Mouse (Mus musculus) lung, embryonic 15.5 days (tissue): ENCODE results near the gene Eif4g1. TPM values are rescaled to one million over a fixed set of nuclear protein-coding genes. Genes with fewer than 3 reads are reported as not detected.
A peak's percentile ranks its signal among the peaks of the same experiment; 100 is the strongest.

Experiments used
- ATAC-seq: fragments of 200-750 bp; cut with Nextera tagmentation; 2 replicates; pipeline ENCODE4 v1.8.0; 2017; ENCODE audit warnings: moderate number of reproducible peaks, borderline replicate concordance; ENCODE audit not compliant: low FRiP score, low TSS enrichment; ENCODE audit errors: extremely low read depth
- H3K27ac ChIP-seq: fragments of 300-500 bp; sonication (generic); 2 replicates; pipeline ENCODE4 v1.5.1; 2015; ENCODE audit warnings: moderate library complexity, mild to moderate bottlenecking, inconsistent platforms
- H3K27me3 ChIP-seq: fragments of 300-500 bp; sonication (generic); 2 replicates; pipeline ENCODE4 v1.6.1; 2015; ENCODE audit warnings: inconsistent platforms
- H3K36me3 ChIP-seq: fragments of 300-500 bp; sonication (generic); 2 replicates; pipeline ENCODE4 v1.6.1; 2015; ENCODE audit warnings: inconsistent platforms
- H3K4me1 ChIP-seq: fragments of 300-500 bp; sonication (generic); 2 replicates; pipeline ENCODE4 v1.6.1; 2015; ENCODE audit warnings: inconsistent platforms
- H3K4me2 ChIP-seq: fragments of 300-500 bp; sonication (generic); 2 replicates; pipeline ENCODE4 v1.6.1; 2015; ENCODE audit warnings: inconsistent platforms, mild to moderate bottlenecking, moderate library complexity
- H3K4me3 ChIP-seq: fragments of 300-500 bp; sonication (generic); 2 replicates; pipeline ENCODE4 v1.5.1; 2015; ENCODE audit warnings: mild to moderate bottlenecking, inconsistent platforms
- H3K9ac ChIP-seq: fragments of 300-500 bp; sonication (generic); 2 replicates; pipeline ENCODE4 v1.6.1; 2015; ENCODE audit warnings: inconsistent platforms
- H3K9me3 ChIP-seq: fragments of 300-500 bp; sonication (generic); 2 replicates; pipeline ENCODE4 v1.6.1; 2016; ENCODE audit warnings: inconsistent platforms
- WGBS: fragments of 180-500 bp; shearing (Covaris S2); methylation state at CpG from one replicate; pipeline ENCODE4 v1.1.7; 2015; 5-methylcytosine and 5-hydroxymethylcytosine counted together
- polyA plus RNA-seq: library from polyadenylated mRNA; unstranded; fragments of >200 nt; fragmentation: Nextera tagmentation; extraction: Ambion mirVana; gene quantifications from 2 replicates; pipeline ENCODE4 v1.2.1, GENCODE M21; 2015

Eif4g1 gene
- polyA plus RNA-seq, 1 experiment from 2014 or later, result 170 TPM

GRCm38 (mm10) chr16:20638367-20638766, 29.7 kb upstream of the Eif4g1 start:
- no peaks in the 10 kb centered on the region for H3K27me3 ChIP-seq
- H3K27ac ChIP-seq, result no peak overlapping the region
- no peaks in the 10 kb centered on the region for H3K9me3 ChIP-seq
- H3K4me2 ChIP-seq, result no peak overlapping the region
- no peak for ATAC-seq
- no peak overlapping the region for H3K4me3 ChIP-seq
- WGBS, result 71% methylated on average over 8 of the region's 8 CpGs
- H3K9ac ChIP-seq, result no peak overlapping the region
- no peaks in the 10 kb centered on the region for H3K4me1 ChIP-seq
- no peaks in the 10 kb centered on the region for H3K36me3 ChIP-seq

- Histone ChIP-seq H3K4me3 (no peak overlapping the region), H3K27me3 (no peaks in the 10 kb centered on the region), H3K9ac (no peak overlapping the region), H3K27ac (no peak overlapping the region), H3K4me2 (no peak overlapping the region), H3K4me1 (no peaks in the 10 kb centered on the region), H3K36me3 (no peaks in the 10 kb centered on the region), H3K9me3 (no peaks in the 10 kb centered on the region)
- WGBS, result 0% methylated on average over 8 of the region's 8 CpGs
- peak; percentile 59 for ATAC-seq
These were observed 26.0 kb upstream of the Eif4g1 start for GRCm38 (mm10) chr16:20642161-20642560.

- Histone ChIP-seq H3K9me3 (no peaks in the 10 kb centered on the region), H3K9ac (no peak overlapping the region)
- no peak for ATAC-seq
These were observed 24.2 kb upstream of the Eif4g1 start for GRCm38 (mm10) chr16:20643911-20644310.

DNA sequence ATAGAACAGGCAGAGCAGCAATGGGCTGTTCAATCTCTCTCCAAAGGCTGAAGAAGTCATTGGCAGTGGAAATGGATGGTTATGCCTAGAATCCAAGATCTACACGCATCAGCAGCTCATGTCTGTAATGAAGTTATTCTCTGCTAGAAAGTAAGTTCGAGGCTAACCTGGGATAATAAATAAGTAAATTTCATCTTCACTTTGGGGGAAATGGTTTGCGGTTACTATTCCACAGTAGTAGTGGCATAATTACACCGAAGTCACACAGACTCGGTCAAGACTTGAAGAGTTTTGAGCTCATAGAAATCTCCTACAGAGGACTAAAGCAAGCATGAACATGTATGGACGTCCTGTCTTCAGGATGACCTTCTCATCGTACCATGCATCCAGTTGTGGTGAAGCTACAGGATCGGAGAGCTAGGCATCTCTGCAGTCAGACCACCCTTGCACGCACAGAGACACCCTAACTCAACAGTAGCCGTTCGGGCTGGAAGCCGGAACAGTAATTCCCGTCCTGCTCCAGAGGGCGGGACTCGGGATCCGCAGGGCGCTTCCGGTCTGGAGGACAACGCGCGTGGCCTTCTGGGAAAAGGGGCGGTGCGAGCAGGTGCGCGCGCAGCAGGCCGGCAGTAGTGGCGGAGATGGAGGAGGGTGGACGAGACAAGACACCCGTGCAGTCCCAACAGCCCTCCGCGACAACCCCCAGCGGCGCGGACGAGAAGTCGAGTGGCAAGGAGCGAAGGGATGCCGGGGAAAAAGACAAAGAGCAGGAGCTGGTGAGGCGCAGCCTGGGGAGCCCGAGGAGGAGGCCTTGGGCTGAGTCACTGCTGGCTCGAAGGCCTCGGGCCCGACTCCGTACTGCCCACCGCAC, 16.8 kb upstream of the Eif4g1 start, which contains the start of gene Psmd2:
TSS of gene Psmd2 (plus strand) at position 577 of the 871 bp plus-strand sequence.
- H3K4me1 ChIP-seq, result peaks cover 15% of the 10 kb centered on the region; the same call in 1 of the 2 replicates
- ATAC-seq, result peak; percentile 96
- H3K9me3 ChIP-seq, result no peaks in the 10 kb centered on the region
- peak within 1 kb of the TSS; percentile 87 for H3K4me3 ChIP-seq
- H3K36me3 ChIP-seq, result peaks cover 26% of the 10 kb centered on the region
- no peaks in the 10 kb centered on the region for H3K27me3 ChIP-seq
- peak within 1 kb of the TSS; percentile 43 for H3K27ac ChIP-seq
- peak within 1 kb of the TSS; percentile 80 for H3K4me2 ChIP-seq
- H3K9ac ChIP-seq, result peak within 1 kb of the TSS; percentile 87
- 2% methylated on average over 46 of the region's 46 CpGs for WGBS

More at GRCm38 (mm10) chr16:20643911-20644310, 24.2 kb upstream of the Eif4g1 start:
- Histone ChIP-seq H3K27ac (no peak overlapping the region), H3K27me3 (no peaks in the 10 kb centered on the region), H3K4me2 (no peak overlapping the region), H3K4me3 (no peak overlapping the region), H3K4me1 (no peaks in the 10 kb centered on the region), H3K36me3 (no peaks in the 10 kb centered on the region)
- WGBS, result 80% methylated on average over 7 of the region's 7 CpGs

- Histone ChIP-seq H3K4me3 (peak overlapping the region; percentile 87), H3K27me3 (no peaks in the 10 kb centered on the region), H3K4me1 (peaks cover 15% of the 10 kb centered on the region; the same call in 1 of the 2 replicates), H3K9me3 (no peaks in the 10 kb centered on the region), H3K36me3 (peaks cover 32% of the 10 kb centered on the region), H3K4me2 (peak overlapping the region; percentile 80), H3K9ac (peak overlapping the region; percentile 87), H3K27ac (no peak overlapping the region)
- no peak for ATAC-seq
- WGBS, result 5% methylated on average over 12 of the region's 12 CpGs
These were observed 16.2 kb upstream of the Eif4g1 start for GRCm38 (mm10) chr16:20651947-20652310.

GRCm38 (mm10) chr16:20653315-20653714, 14.8 kb upstream of the Eif4g1 start:
- Histone ChIP-seq H3K27me3 (no peaks in the 10 kb centered on the region), H3K4me1 (peaks cover 15% of the 10 kb centered on the region; the same call in 1 of the 2 replicates), H3K27ac (no peak overlapping the region), H3K9ac (no peak overlapping the region), H3K4me3 (0 out of 2 replicates have a peak overlapping the region, but pooled peaks have one; percentile 87), H3K36me3 (peaks cover 46% of the 10 kb centered on the region), H3K4me2 (no peak overlapping the region), H3K9me3 (no peaks in the 10 kb centered on the region)
- 40% methylated on average over 2 of the region's 2 CpGs for WGBS
- ATAC-seq, result no peak

- Histone ChIP-seq H3K9ac (no peak overlapping the region), H3K4me3 (no peak overlapping the region), H3K27ac (no peak overlapping the region), H3K27me3 (no peaks in the 10 kb centered on the region), H3K4me2 (no peak overlapping the region), H3K9me3 (no peaks in the 10 kb centered on the region), H3K36me3 (peaks cover 87% of the 10 kb centered on the region), H3K4me1 (peaks cover 6% of the 10 kb centered on the region; the same call in 1 of the 2 replicates)
- WGBS, result 84% methylated on average over 4 of the region's 4 CpGs
- ATAC-seq, result no peak
These were observed 10.5 kb upstream of the Eif4g1 start for GRCm38 (mm10) chr16:20657661-20658060.

GRCm38 (mm10) chr16:20670291-20670690, 2.2 kb downstream of the Eif4g1 start:
- ATAC-seq, result no peak
- H3K4me2 ChIP-seq, result no peak overlapping the region
- no peak overlapping the region for H3K4me3 ChIP-seq
- H3K4me1 ChIP-seq, result peaks cover 23% of the 10 kb centered on the region
- no peaks in the 10 kb centered on the region for H3K9me3 ChIP-seq
- no peak overlapping the region for H3K27ac ChIP-seq
- no peaks in the 10 kb centered on the region for H3K27me3 ChIP-seq
- WGBS, result 83% methylated on average over 3 of the region's 3 CpGs
- H3K36me3 ChIP-seq, result peaks cover 6% of the 10 kb centered on the region; the same call in 1 of the 2 replicates
- H3K9ac ChIP-seq, result no peak overlapping the region

DNA sequence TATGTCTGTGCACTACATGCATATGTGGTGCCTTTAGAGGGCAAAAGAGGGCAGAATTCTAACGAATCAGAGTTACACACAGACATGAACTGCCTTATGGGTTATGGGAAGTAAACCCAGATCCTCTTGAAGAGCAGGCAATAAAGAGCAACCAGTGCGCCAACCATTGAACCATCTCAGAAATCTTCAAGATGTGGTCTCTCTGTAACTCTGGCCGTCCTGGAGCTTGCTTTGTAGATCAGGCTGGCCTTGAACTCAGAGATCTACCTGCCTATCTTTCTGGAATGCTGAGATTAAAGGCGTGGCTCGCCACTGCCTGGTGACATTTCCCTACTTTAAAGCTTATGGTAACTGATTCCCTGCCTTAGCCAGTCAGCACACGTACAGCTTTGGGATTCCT, 3.8 kb downstream of the Eif4g1 start:
- Histone ChIP-seq H3K9me3 (no peaks in the 10 kb centered on the region), H3K4me2 (peak overlapping the region; percentile 86), H3K4me3 (peak overlapping the region; percentile 98), H3K27ac (0 out of 2 replicates have a peak overlapping the region, but pooled peaks have one; percentile 6), H3K27me3 (no peaks in the 10 kb centered on the region), H3K4me1 (peaks cover 26% of the 10 kb centered on the region), H3K9ac (no peak overlapping the region), H3K36me3 (peaks cover 21% of the 10 kb centered on the region)
- WGBS, result 21% methylated on average over 6 of the region's 6 CpGs
- ATAC-seq, result no peak

- Histone ChIP-seq H3K4me1 (peaks cover 32% of the 10 kb centered on the region), H3K27ac (peak overlapping the region; percentile 96), H3K27me3 (no peaks in the 10 kb centered on the region), H3K9ac (peak overlapping the region; percentile 93), H3K4me3 (peak overlapping the region; percentile 98), H3K9me3 (no peaks in the 10 kb centered on the region), H3K4me2 (peak overlapping the region; percentile 86), H3K36me3 (peaks cover 27% of the 10 kb centered on the region)
- 0% methylated on average over 38 of the region's 38 CpGs for WGBS
- peak; percentile 94 for ATAC-seq
These were observed 4.4 kb downstream of the Eif4g1 start for GRCm38 (mm10) chr16:20672500-20672902.

DNA sequence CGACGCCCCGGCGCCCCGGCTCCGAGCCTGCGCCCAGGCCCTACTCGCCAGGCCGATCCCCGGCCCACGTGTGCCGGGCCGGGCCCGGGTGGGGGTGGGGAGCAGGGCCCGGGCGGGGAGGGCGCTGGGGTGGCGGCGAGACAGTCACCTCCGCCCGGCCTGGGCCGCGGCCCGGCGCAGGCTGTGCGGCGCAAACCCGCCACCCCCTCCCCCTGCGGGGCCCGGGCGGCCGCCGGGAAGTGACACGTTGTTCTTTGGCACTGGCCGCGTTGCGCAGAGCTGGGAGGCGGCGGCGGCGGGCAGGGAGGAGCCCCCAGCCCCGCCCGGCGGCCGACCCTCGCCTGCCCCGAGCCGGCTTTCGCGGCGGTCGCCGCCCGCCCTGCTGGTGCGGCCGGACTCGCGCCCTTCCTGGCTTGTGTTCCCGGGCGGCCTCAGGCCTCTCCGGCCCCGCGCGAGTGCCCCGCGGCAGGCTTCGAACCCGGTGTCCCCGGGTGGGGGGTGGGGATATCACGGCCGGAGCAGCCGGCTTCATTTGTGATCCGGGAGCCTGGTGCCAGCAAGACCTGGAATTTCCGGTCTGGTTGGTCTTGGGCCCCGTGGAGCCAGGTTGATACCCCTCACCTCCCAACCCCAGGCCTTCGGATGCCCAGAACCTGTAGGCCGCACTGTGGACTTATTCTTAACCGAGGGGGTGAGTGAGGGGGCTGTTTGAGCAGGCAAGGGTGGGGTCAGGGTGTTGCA, 5.0 kb downstream of the Eif4g1 start:
- Histone ChIP-seq H3K27ac (peak overlapping the region; percentile 96), H3K27me3 (no peaks in the 10 kb centered on the region), H3K4me1 (peaks cover 37% of the 10 kb centered on the region), H3K36me3 (peaks cover 34% of the 10 kb centered on the region), H3K4me3 (peak overlapping the region; percentile 98), H3K9ac (peak overlapping the region; percentile 93), H3K4me2 (peak overlapping the region; percentile 86), H3K9me3 (no peaks in the 10 kb centered on the region)
- under 1% methylated on average over 73 of the region's 78 CpGs for WGBS
- ATAC-seq, result peak; percentile 81
